Mouse (Mus musculus) erythroblast, embryonic 14.5 days (primary cell): Measurements from ENCODE around the gene Txndc9.
"Not testable (repeated sequence)": the region's sequence is repeated elsewhere in the genome, so short reads cannot be mapped to it uniquely, and the experiment has no call there.

Experiments used
- GATA1 ChIP-seq: IDR thresholded peaks from 2 replicates; pipeline ENCODE4 v1.6.1; 2012; ENCODE audit warnings: low read length, inconsistent platforms, mixed read lengths
- TAL1 ChIP-seq: IDR thresholded peaks from 3 replicates; pipeline ENCODE4 v1.6.1; 2012; ENCODE audit warnings: low read length, inconsistent platforms, mixed read lengths

DNA sequence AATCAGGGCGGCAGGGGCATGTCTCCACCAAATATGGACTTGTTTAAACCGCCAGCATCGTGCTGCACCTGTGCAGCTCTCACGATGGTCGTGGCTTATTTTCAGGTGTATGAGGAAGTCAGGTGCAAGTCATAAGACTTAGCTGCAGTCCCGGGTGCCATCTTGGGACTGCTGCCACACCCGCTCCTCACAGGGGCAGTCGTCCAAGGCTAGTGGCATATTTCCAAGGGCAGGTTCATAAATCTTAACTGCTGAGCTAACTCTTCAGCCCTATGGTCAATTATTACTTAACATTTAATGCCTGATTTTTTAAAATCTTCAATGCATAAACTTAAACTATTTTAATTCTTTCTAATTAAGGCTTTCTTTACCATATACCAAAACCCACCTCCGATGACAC, 21.0 kb downstream of the Txndc9 start:
- TF ChIP-seq GATA1, TAL1: not testable (repeated sequence)
